Comparison of ENCODE assay signal across 9 mouse cellular contexts in the genomic region with DNA sequence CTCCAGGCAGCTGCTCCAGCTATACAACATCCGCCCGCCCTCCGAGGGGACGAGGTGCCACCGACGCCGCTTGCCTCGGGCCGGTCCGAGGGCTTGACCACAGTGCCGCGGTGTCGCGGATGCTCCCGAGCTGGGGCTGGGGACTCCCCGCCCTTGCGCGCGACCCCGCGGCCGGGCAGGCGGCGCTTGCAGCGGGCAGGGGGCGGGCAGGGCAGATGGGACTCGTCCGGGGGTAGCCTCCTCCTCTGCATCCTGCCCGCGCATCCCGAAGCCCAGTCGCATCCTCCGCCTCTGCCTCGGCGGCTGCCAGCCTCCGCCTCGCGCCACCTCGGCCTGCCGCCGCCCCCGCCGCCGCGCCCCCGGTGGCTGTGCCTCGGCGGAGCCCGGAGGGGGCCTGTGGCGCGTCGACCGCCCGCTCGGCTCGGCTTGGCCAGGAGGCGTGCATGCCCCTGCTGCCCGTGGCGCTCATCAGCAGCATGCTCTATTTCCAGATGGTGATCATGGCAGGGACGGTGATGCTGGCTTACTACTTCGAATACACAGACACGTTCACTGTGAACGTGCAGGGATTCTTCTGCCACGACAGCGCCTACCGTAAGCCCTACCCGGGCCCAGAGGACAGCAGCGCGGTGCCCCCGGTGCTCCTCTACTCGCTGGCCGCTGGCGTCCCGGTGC. TPM values are rescaled to one million over a fixed set of nuclear protein-coding genes. Genes with fewer than 3 reads are reported as not detected.
DNase-seq lines count a peak whose midpoint lies in the region; ATAC-seq and TF ChIP-seq lines count a peak whose summit lies in the region.
"Had no signal": no experiment of that assay in that cellular context is flagged by ENCODE, and none has a peak within 500 bp of the region (broad histone marks: within the 10 kb centered on the region; RNA-seq: fewer than 3 reads in every experiment).

No protein-coding gene starts in this region.

- ATAC-seq in heart, embryonic 12.5 days (ENCODE audit: insufficient number of reproducible peaks, low FRiP score): peak; percentile 68
- ATAC-seq in stomach, embryonic 14.5 days (ENCODE audit: insufficient number of reproducible peaks, insufficient read depth, low FRiP score, low read depth): peak; percentile 46; the same call in 1 of the 2 replicates
- ATAC-seq in activated CD4-positive, CD25-positive, alpha-beta regulatory T cell, adult 4 months: no peak

- H3K4me3 ChIP-seq in cortical plate, adult 2 months (ENCODE audit: insufficient read depth, low read length): peak overlapping the region; percentile 97
- peak overlapping the region; percentile 77 for H3K4me3 ChIP-seq in heart, embryonic 12.5 days
- H3K4me3 ChIP-seq in stomach, embryonic 14.5 days (ENCODE audit: low read depth, low read length): peak overlapping the region; percentile 51
- H3K4me3 ChIP-seq: myocyte had no signal

- peak overlapping the region; percentile 94 for H3K4me2 ChIP-seq in heart, embryonic 12.5 days
- H3K4me2 ChIP-seq in stomach, embryonic 14.5 days (replicated peaks; ENCODE audit: low read depth, low read length): peak overlapping the region; percentile 90

- TF ChIP-seq POLR2A in cortical plate, adult 2 months (IDR thresholded peaks at IDR 0.05; ENCODE audit: extremely low read depth, insufficient read depth, low read length): 0 out of 2 replicates have a peak, but pooled peaks have one; percentile 0

- no peaks in the 10 kb centered on the region for H3K27me3 ChIP-seq in heart, embryonic 12.5 days (replicated peaks)
- H3K27me3 ChIP-seq in stomach, embryonic 14.5 days (ENCODE audit: control insufficient read depth, insufficient read depth, low read length): 0 out of 2 replicates have a peak, but pooled peaks cover 2% of the 10 kb centered on the region

- peak overlapping the region; percentile 99 for H3K27ac ChIP-seq in cortical plate, adult 2 months (ENCODE audit: insufficient read depth, low read length)
- peak overlapping the region; percentile 41 for H3K27ac ChIP-seq in heart, embryonic 12.5 days (ENCODE audit: poor library complexity, severe bottlenecking)
- H3K27ac ChIP-seq in stomach, embryonic 14.5 days (ENCODE audit: low read length): no peak overlapping the region

- under 1% methylated on average over 73 of the region's 74 CpGs for WGBS in heart, embryonic 12.5 days
- WGBS in stomach, embryonic 14.5 days: under 1% methylated on average over 61 of the region's 74 CpGs

- H3K9me3 ChIP-seq in heart, embryonic 12.5 days (replicated peaks): no peaks in the 10 kb centered on the region
- no peaks in the 10 kb centered on the region for H3K9me3 ChIP-seq in stomach, embryonic 14.5 days (ENCODE audit: control insufficient read depth, low read depth, low read length)

- H3K36me3 ChIP-seq in heart, embryonic 12.5 days: no peaks in the 10 kb centered on the region
- H3K36me3 ChIP-seq in stomach, embryonic 14.5 days (ENCODE audit: control insufficient read depth, insufficient read depth, low read length): no peaks in the 10 kb centered on the region

- peaks cover 7% of the 10 kb centered on the region; the same call in 1 of the 2 replicates for H3K4me1 ChIP-seq in cortical plate, adult 2 months (ENCODE audit: control insufficient read depth, insufficient read depth, low read length)
- peaks cover 12% of the 10 kb centered on the region for H3K4me1 ChIP-seq in heart, embryonic 12.5 days (replicated peaks)
- no peaks in the 10 kb centered on the region for H3K4me1 ChIP-seq in stomach, embryonic 14.5 days (ENCODE audit: control insufficient read depth, insufficient read depth, low read length)

- TF ChIP-seq CTCF in cortical plate, adult 2 months (IDR thresholded peaks at IDR 0.05; ENCODE audit: extremely low read depth, insufficient read depth, low read length): no peak

- peak overlapping the region; percentile 84 for H3K9ac ChIP-seq in heart, embryonic 12.5 days
- H3K9ac ChIP-seq in stomach, embryonic 14.5 days (replicated peaks; ENCODE audit: low read depth, low read length): peak overlapping the region; percentile 28; the same call in 1 of the 2 replicates

- peak; percentile 20 for DNase-seq in lung, postnatal 10 days
- no peak for DNase-seq in lung, adult 18-20 months
- peak; percentile 40 to 69 for DNase-seq in layer of hippocampus, postnatal 25 days (ENCODE audit: extremely low spot score in 1 of 2, low spot score in 1 of 2)
- DNase-seq in mesoderm, embryonic 11.5 days (ENCODE audit: low read depth, low spot score): peak; percentile 39

RNA-seq across cellular contexts. Expression of a gene that starts 0.8 kb away (rescaled TPM):
- 12.3 TPM in 2 replicates for polyA plus RNA-seq in cortical plate, adult 2 months (2012; rRNA removed)
- 4.8 and 5.6 TPM in 2 replicates for polyA plus RNA-seq in heart, embryonic 12.5 days (2016; fragmentation: Nextera tagmentation; extraction: Ambion mirVana)
- 10 to 100 TPM; 38.1 to 41.8 TPM for total RNA-seq in layer of hippocampus, postnatal 25 days (2021)
- polyA plus RNA-seq in stomach, embryonic 14.5 days (2014; fragmentation: Nextera tagmentation; extraction: Ambion mirVana): 1.8 and 2.3 TPM in 2 replicates
- not detected for polyA plus RNA-seq in activated CD4-positive, CD25-positive, alpha-beta regulatory T cell, adult 4 months (2017; shearing (Covaris generic))
- polyA plus RNA-seq: myocyte had no signal

Comparison
In these comparisons a context has a peak if more than half of its experiments do, and no peak if none do; other contexts are left out.
1. DNase-seq: peak in lung, postnatal 10 days (single experiment), layer of hippocampus, postnatal 25 days (2 of 2) and mesoderm, embryonic 11.5 days (single experiment); none in lung, adult 18-20 months (0 of 2).
2. Peak in every context shown above with its lines, with median percentiles within 50 percentile points of each other: H3K4me3 ChIP-seq.